Mouse (Mus musculus) lung, postnatal 0 days (tissue): ENCODE data around the gene Col8a2.

Experiments used
- CTCF ChIP-seq: IDR thresholded peaks from 2 replicates; pipeline ENCODE4 v1.5.1; 2016; ENCODE audit warnings: antibody characterized with exemption, mild to moderate bottlenecking
- EP300 ChIP-seq: IDR thresholded peaks from 2 replicates; pipeline ENCODE4 v1.6.1; 2016; ENCODE audit warnings: antibody characterized with exemption, mild to moderate bottlenecking, control low read depth

DNA sequence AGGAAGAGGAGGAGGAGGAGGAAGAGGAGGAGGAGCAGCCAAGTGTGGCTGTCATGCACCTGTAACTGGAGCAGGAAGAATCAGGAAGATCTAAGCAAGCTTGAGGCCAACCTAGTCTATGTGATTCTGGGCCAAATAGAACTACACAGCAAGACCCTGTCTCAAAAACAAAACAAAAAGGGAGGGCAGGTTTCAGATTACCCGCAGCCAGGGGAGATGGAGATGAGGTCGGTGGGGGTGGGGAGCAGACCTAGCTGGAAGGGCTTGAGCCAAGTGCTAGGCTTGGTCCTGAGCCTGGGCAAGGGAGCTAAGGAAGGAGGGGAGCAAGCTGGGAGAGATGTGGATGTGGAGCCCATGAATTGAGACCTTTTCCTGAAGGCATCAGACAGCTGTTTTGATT is 20.2 kb downstream of the Col8a2 start:
- TF ChIP-seq CTCF (no peak), EP300 (no peak)
